Mouse (Mus musculus) adrenal gland, postnatal 4 days (tissue): ENCODE data around the gene Tcfl5. TPM values are rescaled to one million over a fixed set of nuclear protein-coding genes. Genes with fewer than 3 reads are reported as not detected.

Experiments used
- DNase-seq, 2 experiments: peaks; one replicate each; pipeline ENCODE4 v3.0.0; 2021 to 2022; ENCODE audit warnings: low spot score in 2 of 2, mixed read lengths in 2 of 2
- long read RNA-seq, 2 experiments: library from polyadenylated mRNA; stranded (forward); transcript quantifications; one replicate each; pipeline ENCODE4 v2.0.0; 2021
- total RNA-seq, 2 experiments: library from RNA; stranded (reverse); gene quantifications; 2 replicates each; pipeline ENCODE4 v1.2.3; 2021

Tcfl5 gene
- under 1 TPM; 0.34 to 0.90 TPM for total RNA-seq
- long read RNA-seq, experiment 1, partial matches to known transcripts: 0 of 2 reads
- long read RNA-seq, experiment 1, other reads (novel, unspliced or antisense): 2 of 2 reads
- long read RNA-seq, experiment 2, partial matches to known transcripts: 2 of 4 reads
- long read RNA-seq, experiment 2, other reads (novel, unspliced or antisense): 2 of 4 reads

GRCm38 (mm10) chr2:180642555-180643260, at the start of gene Tcfl5:
TSS of gene Tcfl5 (minus strand) at chr2:180642708.
- no peak for DNase-seq

GRCm38 (mm10) chr2:180689841-180690240, 47.3 kb upstream of the Tcfl5 start:
- DNase-seq: no peak

- no peak for DNase-seq
Observed at GRCm38 (mm10) chr2:180684031-180684430, 41.5 kb upstream of the Tcfl5 start.

- no peak for DNase-seq
Observed at GRCm38 (mm10) chr2:180683524-180683923, 41.0 kb upstream of the Tcfl5 start.

GRCm38 (mm10) chr2:180681225-180681624, 38.7 kb upstream of the Tcfl5 start:
- DNase-seq: no peak

GRCm38 (mm10) chr2:180678609-180679140, 36.2 kb upstream of the Tcfl5 start:
- DNase-seq: peak in 1 of 2 experiments; percentile 32

GRCm38 (mm10) chr2:180676706-180677105, 34.2 kb upstream of the Tcfl5 start:
- no peak for DNase-seq

GRCm38 (mm10) chr2:180662008-180662407, 19.5 kb upstream of the Tcfl5 start:
- no peak for DNase-seq

GRCm38 (mm10) chr2:180660521-180660920, 18.0 kb upstream of the Tcfl5 start:
- DNase-seq: no peak

- no peak for DNase-seq
Observed at GRCm38 (mm10) chr2:180659353-180660150, 17.0 kb upstream of the Tcfl5 start.

- DNase-seq: no peak
Observed at GRCm38 (mm10) chr2:180658381-180658780, 15.9 kb upstream of the Tcfl5 start.

- peak in 1 of 2 experiments; percentile 52 for DNase-seq
Observed at GRCm38 (mm10) chr2:180657394-180658013, 15.0 kb upstream of the Tcfl5 start.

GRCm38 (mm10) chr2:180655150-180655549, 12.6 kb upstream of the Tcfl5 start:
- DNase-seq: no peak

- no peak for DNase-seq
Observed at GRCm38 (mm10) chr2:180654666-180655065, 12.2 kb upstream of the Tcfl5 start.

GRCm38 (mm10) chr2:180646841-180647240, 4.3 kb upstream of the Tcfl5 start:
- DNase-seq: no peak

- DNase-seq: no peak
Observed at GRCm38 (mm10) chr2:180643626-180644025, 1.1 kb upstream of the Tcfl5 start.

- no peak for DNase-seq
Observed at GRCm38 (mm10) chr2:180641576-180642554, 643 bp downstream of the Tcfl5 start.

GRCm38 (mm10) chr2:180611882-180612281, 30.6 kb downstream of the Tcfl5 start:
- DNase-seq: no peak

GRCm38 (mm10) chr2:180610283-180610682, 32.2 kb downstream of the Tcfl5 start:
- DNase-seq: no peak

- DNase-seq: no peak
Observed at GRCm38 (mm10) chr2:180604781-180605180, 37.7 kb downstream of the Tcfl5 start.
